Mouse (Mus musculus) layer of hippocampus, adult 8-10 months (tissue): Measurements from ENCODE around the gene Atmin. TPM values are rescaled to one million over a fixed set of nuclear protein-coding genes. Genes with fewer than 3 reads are reported as not detected.

ENCODE experiments used
- DNase-seq, 2 experiments: peaks; one replicate each; pipeline ENCODE4 v3.0.0; 2022; ENCODE audit warnings: low spot score in 2 of 2
- total RNA-seq, 4 experiments: library from RNA; stranded (reverse); gene quantifications; 2 replicates each; pipeline ENCODE4 v1.2.4; 2022

Atmin gene
- total RNA-seq: 10 to 100 TPM; 44.4 to 47.7 (median 45.2) TPM

GRCm38 (mm10) chr8:116943161-116943554 lies at the start of gene Atmin:
Atmin (plus strand) TSS chr8:116943393.
- peak; percentile 59 to 72 for DNase-seq

GRCm38 (mm10) chr8:116893938-116894337 lies 49.3 kb upstream of the Atmin start:
- DNase-seq: no peak

GRCm38 (mm10) chr8:116895521-116895920 lies 47.7 kb upstream of the Atmin start:
- no peak for DNase-seq

GRCm38 (mm10) chr8:116904736-116905135 lies 38.5 kb upstream of the Atmin start:
- no peak for DNase-seq

- no peak for DNase-seq
Measured at GRCm38 (mm10) chr8:116905252-116905651, 37.9 kb upstream of the Atmin start.

GRCm38 (mm10) chr8:116905836-116906235 lies 37.4 kb upstream of the Atmin start:
- no peak for DNase-seq

GRCm38 (mm10) chr8:116921005-116921336 lies 22.2 kb upstream of the Atmin start:
- DNase-seq: no peak

- peak; percentile 85 to 90 for DNase-seq
Measured at GRCm38 (mm10) chr8:116921337-116922059, 21.7 kb upstream of the Atmin start, which contains the start of the genes Cmc2 and Cenpn. Cmc2 (minus strand) TSS chr8:116921455. Cenpn (plus strand) TSS chr8:116921730.

GRCm38 (mm10) chr8:116922060-116922757 lies 21.0 kb upstream of the Atmin start:
- DNase-seq: no peak

GRCm38 (mm10) chr8:116923526-116923925 lies 19.7 kb upstream of the Atmin start:
- no peak for DNase-seq

GRCm38 (mm10) chr8:116927880-116928279 lies 15.3 kb upstream of the Atmin start:
- no peak for DNase-seq

GRCm38 (mm10) chr8:116928588-116928987 lies 14.6 kb upstream of the Atmin start:
- no peak for DNase-seq

GRCm38 (mm10) chr8:116934976-116935375 lies 8.2 kb upstream of the Atmin start:
- DNase-seq: no peak

- DNase-seq: no peak
Measured at GRCm38 (mm10) chr8:116935506-116935905, 7.7 kb upstream of the Atmin start.

GRCm38 (mm10) chr8:116942284-116943058 lies 722 bp upstream of the Atmin start:
- no peak for DNase-seq

- no peak for DNase-seq
Measured at GRCm38 (mm10) chr8:116943555-116944384, 577 bp downstream of the Atmin start.

- no peak for DNase-seq
Measured at GRCm38 (mm10) chr8:116944385-116944696, 1.1 kb downstream of the Atmin start.

GRCm38 (mm10) chr8:116945169-116945910 lies 2.1 kb downstream of the Atmin start:
- DNase-seq: no peak

GRCm38 (mm10) chr8:116946268-116946838 lies 3.2 kb downstream of the Atmin start:
- DNase-seq: peak in 1 of 2 experiments; percentile 23

- DNase-seq: no peak
Measured at GRCm38 (mm10) chr8:116946851-116947250, 3.7 kb downstream of the Atmin start.
